21 mouse cellular contexts compared by ENCODE assay signal in genomic region chr11:21222606-21223207, GRCm38 (mm10). TPM values are rescaled to one million over a fixed set of nuclear protein-coding genes. Genes with fewer than 3 reads are reported as not detected.
A peak's percentile ranks its signal among the peaks of the same experiment; 100 is the strongest.
DNase-seq lines count a peak whose midpoint lies in the region; ATAC-seq and TF ChIP-seq lines count a peak whose summit lies in the region.
"Had no signal": no experiment of that assay in that cellular context is flagged by ENCODE, and none has a peak within 500 bp of the region (broad histone marks: within the 10 kb centered on the region; RNA-seq: fewer than 3 reads in every experiment).

No protein-coding gene starts in this region.

- peaks cover 0 to 63% of the 10 kb centered on the region in 2 experiments; a peak in 2 of 4 replicates for H3K36me3 ChIP-seq in MEL (ENCODE audit: control insufficient read depth in 1 of 2, insufficient read depth in 2 of 2, low read length in 2 of 2)
- H3K36me3 ChIP-seq: forebrain, embryonic 15.5 days; heart, embryonic 13.5 days; hindbrain, embryonic 10.5 days; limb, embryonic 12.5 days; midbrain, embryonic 12.5 days had no signal

- no peaks in the 10 kb centered on the region for H3K9me3 ChIP-seq in MEL (replicated peaks; ENCODE audit: insufficient read depth, low read length)
- H3K9me3 ChIP-seq: forebrain, embryonic 15.5 days; heart, embryonic 13.5 days; hindbrain, embryonic 10.5 days; limb, embryonic 12.5 days; midbrain, embryonic 12.5 days had no signal

- H3K27me3 ChIP-seq in MEL (ENCODE audit: control insufficient read depth in 1 of 2, insufficient read depth in 2 of 2, low read length in 2 of 2) = no peaks in the 10 kb centered on the region
- H3K27me3 ChIP-seq: forebrain, embryonic 15.5 days; heart, embryonic 13.5 days; limb, embryonic 12.5 days; midbrain, embryonic 12.5 days had no signal

- peak; percentile 78 for DNase-seq in CD4-positive helper T cell, adult 2 months (ENCODE audit: low read depth, low spot score)
- DNase-seq in MEL (ENCODE audit: low read depth, low spot score) = peak; percentile 43
- peak; percentile 88 for DNase-seq in induced T-regulatory cell, adult 2 months (ENCODE audit: low read depth)
- no peak for DNase-seq in gastrocnemius, adult 18-20 months (ENCODE audit: low spot score)
- no peak for DNase-seq in spleen, postnatal 36 days (ENCODE audit: low spot score in 2 of 2)
- no peak for DNase-seq in gastrocnemius, postnatal 25 days
- no peak for DNase-seq in lung, postnatal 10 days
- DNase-seq: cerebellum, postnatal 25 days; heart, adult 11 months; kidney, postnatal 14 days; thymus, postnatal 25 days had no signal

- ATAC-seq in megakaryocyte progenitor cell, adult 5-6 weeks (replicated peaks; ENCODE audit: poor library complexity) = peak; percentile 47
- ATAC-seq: forebrain, embryonic 15.5 days; lung, postnatal 0 days had no signal

- no peak overlapping the region for H3K9ac ChIP-seq in MEL (ENCODE audit: control insufficient read depth, low read depth, low read length, poor library complexity, severe bottlenecking)
- H3K9ac ChIP-seq: forebrain, embryonic 15.5 days; heart, embryonic 13.5 days; limb, embryonic 12.5 days; liver, embryonic 14.5 days; midbrain, embryonic 12.5 days had no signal

- no peak for TF ChIP-seq POLR2A in MEL (IDR thresholded peaks at IDR 0.05; ENCODE audit: control insufficient read depth in 1 of 2, insufficient read depth in 1 of 2, low read depth in 1 of 2, low read length in 2 of 2, poor library complexity in 1 of 2)

- H3K79me2 ChIP-seq in MEL (ENCODE audit: control insufficient read depth, insufficient read depth, low read length, poor library complexity) = no peaks in the 10 kb centered on the region

- peaks cover 34 to 50% of the 10 kb centered on the region in 2 experiments for H3K4me1 ChIP-seq in MEL (ENCODE audit: control insufficient read depth in 1 of 2, insufficient read depth in 2 of 2, low read length in 2 of 2)
- H3K4me1 ChIP-seq: forebrain, embryonic 15.5 days; hindbrain, embryonic 10.5 days; limb, embryonic 12.5 days; midbrain, embryonic 12.5 days had no signal

- no peak for TF ChIP-seq CTCF in MEL (IDR thresholded peaks at IDR 0.05 in 2 of 3, conservative IDR thresholded peaks at IDR 0.05 in 1 of 3; ENCODE audit: control insufficient read depth in 1 of 3, insufficient read depth in 1 of 3, low read depth in 2 of 3, low read length in 3 of 3, poor library complexity in 1 of 3, severe bottlenecking in 1 of 3)

- H3K27ac ChIP-seq in MEL (ENCODE audit: control insufficient read depth, low read depth, low read length) = 0 out of 2 replicates have a peak overlapping the region, but pooled peaks have one; percentile 9
- H3K27ac ChIP-seq: forebrain, embryonic 15.5 days; heart, embryonic 13.5 days; hindbrain, embryonic 10.5 days; left cerebral cortex, adult 2 months; limb, embryonic 12.5 days; liver, embryonic 14.5 days; midbrain, embryonic 12.5 days had no signal

- TF ChIP-seq RAD21 in MEL (IDR thresholded peaks at IDR 0.05; ENCODE audit: low read depth, low read length) = no peak

- TF ChIP-seq EP300 in MEL (IDR thresholded peaks at IDR 0.05; ENCODE audit: low read depth in 1 of 2, low read length in 2 of 2) = peak; percentile 54 to 57

- H3K4me3 ChIP-seq in MEL (ENCODE audit: control insufficient read depth in 1 of 2, insufficient read depth in 1 of 2, low read depth in 2 of 2, low read length in 2 of 2) = no peak overlapping the region
- H3K4me3 ChIP-seq: forebrain, embryonic 15.5 days; heart, embryonic 13.5 days; hindbrain, embryonic 10.5 days; left cerebral cortex, adult 2 months; limb, embryonic 12.5 days; midbrain, embryonic 12.5 days; myocyte had no signal

TF ChIP-seq in MEL, 35 proteins besides CTCF, POLR2A, EP300 and RAD21:
- no peak for TF ChIP-seq CHD2 (IDR thresholded peaks at IDR 0.05; ENCODE audit: low read length)
- TF ChIP-seq SIN3A (IDR thresholded peaks at IDR 0.05; ENCODE audit: low read length) = peak; percentile 51; the same call in 1 of the 2 replicates
- TF ChIP-seq RCOR1 (IDR thresholded peaks at IDR 0.05; ENCODE audit: low read depth, low read length) = peak; percentile 9
- TF ChIP-seq MEF2A (IDR thresholded peaks at IDR 0.05; ENCODE audit: extremely low read depth, insufficient replicate concordance, low read depth, low read length, poor library complexity, severe bottlenecking) = no peak
- no peak for TF ChIP-seq E2F4 (IDR thresholded peaks at IDR 0.05; ENCODE audit: borderline replicate concordance, low read depth, low read length)
- TF ChIP-seq NRF1 (IDR thresholded peaks at IDR 0.05; ENCODE audit: insufficient read depth, low read depth, low read length, poor library complexity, severe bottlenecking) = no peak
- no peak for TF ChIP-seq ZMIZ1 (IDR thresholded peaks at IDR 0.05; ENCODE audit: low read depth, low read length)
- peak; percentile 70; the same call in 1 of the 2 replicates for TF ChIP-seq ETS1 (IDR thresholded peaks at IDR 0.05; ENCODE audit: low read depth, low read length)
- TF ChIP-seq ZC3H11A (IDR thresholded peaks at IDR 0.05; ENCODE audit: low read depth, low read length) = no peak
- 0 out of 2 replicates have a peak, but pooled peaks have one; percentile 39 for TF ChIP-seq MAFK (IDR thresholded peaks at IDR 0.05; ENCODE audit: borderline replicate concordance, low read depth, low read length)
- 0 out of 2 replicates have a peak, but pooled peaks have one; percentile 34 for TF ChIP-seq TCF12 (IDR thresholded peaks at IDR 0.05; ENCODE audit: low read depth, low read length)
- TF ChIP-seq MXI1 (IDR thresholded peaks at IDR 0.05; ENCODE audit: low read depth, low read length) = no peak
- no peak for TF ChIP-seq JUND (IDR thresholded peaks at IDR 0.05; ENCODE audit: low read depth, low read length)
- TF ChIP-seq USF1 (IDR thresholded peaks at IDR 0.05; ENCODE audit: low read depth, low read length) = no peak
- peak; percentile 56 for TF ChIP-seq GATA1 (IDR thresholded peaks at IDR 0.05; ENCODE audit: low read depth, low read length)

RNA-seq across cellular contexts. Expression of gene Vps54, which starts 16.4 kb away (rescaled TPM):
- 14.2 and 16.1 TPM in 2 replicates for total RNA-seq in MEL (2012; rRNA removed)
- 10 to 100 TPM in 1 of 2 experiments, not detected in 1; 13.2 TPM for polyA plus RNA-seq in MEL (2012; ENCODE audit: insufficient read depth in 1 of 2, insufficient read length in 2 of 2, low read depth in 1 of 2, low replicate concordance in 2 of 2, missing spikeins in 1 of 2)
- total RNA-seq in megakaryocyte progenitor cell, adult 5-6 weeks (2015) = 31.4 TPM in 2 replicates
- total RNA-seq in megakaryocyte progenitor cell, adult 5-6 weeks (2017) = 36.8 and 59.3 TPM in 2 replicates
- total RNA-seq in gastrocnemius, adult 18-20 months (2021) = 10 to 100 TPM; 19.9 to 21.0 TPM
- 10 to 100 TPM; 17.7 TPM for total RNA-seq in gastrocnemius, postnatal 25 days (2021)

Comparison
In these comparisons a context has a peak if more than half of its experiments do, and no peak if none do; other contexts are left out.
1. DNase-seq: peak in CD4-positive helper T cell, adult 2 months (single experiment), MEL (single experiment) and induced T-regulatory cell, adult 2 months (single experiment); none in gastrocnemius, adult 18-20 months (single experiment), spleen, postnatal 36 days (0 of 2), gastrocnemius, postnatal 25 days (single experiment) and lung, postnatal 10 days (single experiment).